Mouse (Mus musculus) erythroblast, adult 5-6 weeks (primary cell): Measurements from ENCODE around the gene Gm3625. TPM values are rescaled to one million over a fixed set of nuclear protein-coding genes. Genes with fewer than 3 reads are reported as not detected.
"Not testable (repeated sequence)": the region's sequence is repeated elsewhere in the genome, so short reads cannot be mapped to it uniquely, and the experiment has no call there.

Experiments
- ATAC-seq: replicated peaks from 2 replicates; pipeline ENCODE4 v1.8.0; 2016; ENCODE audit warnings: moderate number of reproducible peaks, mild to moderate bottlenecking, moderate TSS enrichment, inconsistent platforms; ENCODE audit not compliant: poor library complexity, low FRiP score, severe bottlenecking
- total RNA-seq, 2 experiments: library from RNA; stranded (forward) in 1 of 2; stranded (reverse) in 1 of 2; fragments of 150-400 nt in 1 of 2; fragments of 200-764, 138-1000 nt in 1 of 2; gene quantifications; 2 replicates each; pipeline versions ENCODE4 v1.2.3 to v1.2.4; 2015 to 2017; ENCODE audit warnings: low replicate concordance in 2 of 2

Gene Gm3625
- total RNA-seq, 2 experiments from 2014 or later: not detected

- ATAC-seq: no peak
Measured at GRCm38 (mm10) chr12:4557436-4557835, 35.3 kb downstream of the Gm3625 start.

DNA sequence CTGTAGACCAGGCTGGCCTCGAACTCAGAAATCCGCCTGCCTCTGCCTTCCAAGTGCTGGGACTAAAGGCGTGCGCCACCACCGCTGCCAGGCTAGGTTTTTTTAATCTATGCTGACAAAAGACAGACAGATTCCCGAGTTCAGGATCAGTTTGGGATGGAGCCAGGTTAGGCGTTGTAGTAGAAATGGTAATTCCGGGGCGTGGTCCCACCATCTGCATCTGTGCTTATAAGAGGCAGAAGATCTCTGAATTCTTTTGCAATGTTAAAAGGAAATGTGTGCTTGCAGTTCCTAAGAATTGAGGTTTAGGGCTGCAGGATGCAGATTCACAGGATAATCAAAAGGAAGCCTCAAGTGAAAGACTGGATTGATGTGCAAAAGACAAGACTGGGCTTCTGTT is 35.8 kb downstream of the Gm3625 start:
- ATAC-seq: no peak

GRCm38 (mm10) chr12:4555451-4555850 is 37.3 kb downstream of the Gm3625 start:
- no peak for ATAC-seq

DNA sequence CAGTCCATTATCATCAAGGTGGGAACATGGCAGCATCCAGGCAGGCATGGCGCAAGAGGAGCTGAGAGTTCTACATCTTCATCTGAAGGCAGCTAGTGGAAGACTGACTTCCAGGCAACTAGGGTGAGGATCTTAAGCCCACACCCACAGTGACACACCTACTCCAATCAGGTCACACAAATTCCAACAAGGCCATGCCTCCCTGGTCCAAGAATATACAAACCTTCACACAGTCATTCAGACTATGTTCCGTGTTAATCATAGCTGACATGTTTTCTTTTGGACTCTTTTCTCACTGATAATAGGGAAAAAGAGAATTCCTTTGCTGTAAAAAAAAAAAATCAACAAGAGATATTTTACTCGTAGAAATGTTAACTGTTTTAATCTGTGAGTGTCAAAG is 39.0 kb downstream of the Gm3625 start:
- not testable (repeated sequence) for ATAC-seq

- ATAC-seq: no peak
Measured at GRCm38 (mm10) chr12:4548053-4549013, 44.4 kb downstream of the Gm3625 start.

DNA sequence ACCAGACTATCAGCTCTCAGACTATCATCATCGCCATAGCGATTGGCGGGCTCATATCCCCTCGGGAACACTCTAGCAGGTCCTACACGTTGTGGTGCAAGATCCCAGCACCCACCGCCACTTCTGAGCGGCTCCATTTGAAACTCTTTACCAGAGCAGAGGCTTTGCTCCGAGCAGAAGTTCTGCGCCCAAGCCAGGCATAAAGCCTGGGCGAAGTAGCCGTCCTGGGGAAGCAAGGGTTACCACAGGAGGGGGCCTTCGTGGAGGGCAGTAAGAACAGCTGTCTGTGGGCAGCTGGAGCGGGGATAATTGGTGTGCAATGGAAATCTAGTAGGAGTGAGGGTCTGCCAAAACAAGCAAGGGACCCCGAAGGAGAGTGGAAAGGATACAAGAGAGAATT is 45.2 kb downstream of the Gm3625 start:
- no peak for ATAC-seq

- no peak for ATAC-seq
Measured at GRCm38 (mm10) chr12:4546491-4546890, 46.2 kb downstream of the Gm3625 start.

DNA sequence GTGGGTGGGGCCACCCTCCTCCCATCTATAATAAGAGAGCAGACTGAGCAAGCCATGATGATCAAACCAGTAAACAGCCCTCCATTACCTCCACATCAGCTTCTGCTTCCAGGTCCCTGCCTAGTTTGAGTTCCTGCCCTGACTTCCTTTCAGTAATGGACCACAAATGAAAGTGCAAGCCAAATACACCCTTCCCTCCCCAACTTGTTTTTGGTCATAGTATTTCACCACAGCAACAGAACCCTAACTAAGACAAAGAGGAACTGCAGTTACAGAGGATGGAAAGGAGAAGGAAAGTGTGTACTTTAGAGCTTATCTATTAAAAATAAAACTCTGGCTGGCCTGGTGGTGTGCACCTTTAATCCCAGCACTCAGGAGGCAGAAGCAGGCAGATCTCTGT is 47.3 kb downstream of the Gm3625 start:
- ATAC-seq: no peak

DNA sequence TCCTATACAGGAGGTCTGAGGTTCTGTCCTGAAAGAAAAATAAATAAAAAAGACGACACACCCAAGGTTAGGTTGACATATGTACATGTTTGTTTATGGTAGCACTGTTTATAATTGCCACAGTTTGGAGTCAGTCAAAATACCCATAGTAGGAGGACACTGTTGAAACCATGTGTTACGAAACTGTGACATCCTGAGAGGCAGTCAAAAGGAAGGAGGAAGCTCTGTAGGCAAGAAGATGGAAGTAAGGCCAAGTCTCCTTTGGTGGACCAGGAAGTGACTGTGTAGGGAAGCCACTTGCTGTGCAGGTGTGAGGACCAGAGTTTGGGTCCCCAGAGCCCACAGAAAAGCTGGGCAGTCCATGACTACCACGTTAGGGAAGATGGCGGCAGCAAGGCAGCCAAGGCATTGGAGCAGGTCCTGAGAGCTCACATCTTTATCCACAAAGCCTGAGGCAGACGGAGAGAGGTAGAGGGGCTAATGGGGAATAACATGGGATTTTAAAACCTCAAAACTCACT is 48.3 kb downstream of the Gm3625 start:
- no peak for ATAC-seq

Other genes with a start within 250 kb of the Gm3625 start
- 6.9 and 23.2 TPM in 2 replicates for gene Ncoa1, start 115.7 kb downstream of the Gm3625 start, total RNA-seq (2015; ENCODE audit: low replicate concordance)
- 3.1 and 7.5 TPM in 2 replicates for gene Ncoa1, start 115.7 kb downstream of the Gm3625 start, total RNA-seq (2017; ENCODE audit: low replicate concordance)
- gene Itsn2, start 289 bp downstream of the Gm3625 start, total RNA-seq (2015; ENCODE audit: low replicate concordance): 27.1 and 53.5 TPM in 2 replicates
- gene Itsn2, start 289 bp downstream of the Gm3625 start, total RNA-seq (2017; ENCODE audit: low replicate concordance): 53.4 and 60.5 TPM in 2 replicates
- not detected in 2 replicates for gene Fam228a, start 145.5 kb upstream of the Gm3625 start, total RNA-seq (2015; ENCODE audit: low replicate concordance)
- 1.7 TPM in 1 of 2 replicates, not detected in the other for gene Fam228a, start 145.5 kb upstream of the Gm3625 start, total RNA-seq (2017; ENCODE audit: low replicate concordance)
- gene Pfn4, start 176.1 kb upstream of the Gm3625 start, total RNA-seq (2015; ENCODE audit: low replicate concordance): not detected in 2 replicates
- gene Pfn4, start 176.1 kb upstream of the Gm3625 start, total RNA-seq (2017; ENCODE audit: low replicate concordance): 2.7 TPM in 1 of 2 replicates, not detected in the other
- gene Fam228b, start 176.3 kb upstream of the Gm3625 start, total RNA-seq (2015; ENCODE audit: low replicate concordance): not detected in 2 replicates
- not detected in 2 replicates for gene Fam228b, start 176.3 kb upstream of the Gm3625 start, total RNA-seq (2017; ENCODE audit: low replicate concordance)
- gene Sf3b6, start 224.6 kb upstream of the Gm3625 start, total RNA-seq (2015; ENCODE audit: low replicate concordance): 94.0 and 156 TPM in 2 replicates
- gene Sf3b6, start 224.6 kb upstream of the Gm3625 start, total RNA-seq (2017; ENCODE audit: low replicate concordance): 52.9 and 65.2 TPM in 2 replicates
- gene Fkbp1b, start 248.7 kb upstream of the Gm3625 start, total RNA-seq (2015; ENCODE audit: low replicate concordance): not detected in 2 replicates
- 2.1 and 3.9 TPM in 2 replicates for gene Fkbp1b, start 248.7 kb upstream of the Gm3625 start, total RNA-seq (2017; ENCODE audit: low replicate concordance)